Mouse (Mus musculus) intestine, embryonic 14.5 days (tissue): ENCODE results near the gene Sectm1a. TPM values are rescaled to one million over a fixed set of nuclear protein-coding genes. Genes with fewer than 3 reads are reported as not detected.
A peak's percentile ranks its signal among the peaks of the same experiment; 100 is the strongest.
"Not testable (repeated sequence)": the region's sequence is repeated elsewhere in the genome, so short reads cannot be mapped to it uniquely, and the experiment has no call there.

Source experiments
- ATAC-seq: fragments of 200-750 bp; cut with Nextera tagmentation; replicated peaks from 2 replicates; pipeline ENCODE4 v1.8.0; 2017; ENCODE audit warnings: low read depth, moderate number of reproducible peaks, moderate TSS enrichment, moderate library complexity; ENCODE audit not compliant: low FRiP score, low TSS enrichment
- DNase-seq: peaks from one replicate; pipeline ENCODE4 v3.0.0-alpha.2; 2018; ENCODE audit warnings: low spot score
- H3K27ac ChIP-seq: fragments of 300-500 bp; sonication (generic); 2 replicates; pipeline ENCODE4 v1.5.1; 2014; ENCODE audit warnings: low read depth, mild to moderate bottlenecking, control low read depth
- H3K27me3 ChIP-seq: fragments of 300-500 bp; sonication (generic); replicated peaks from 2 replicates; pipeline ENCODE4 v1.6.1; 2014; ENCODE audit warnings: low read length, control low read depth; ENCODE audit not compliant: control insufficient read depth, insufficient read depth
- H3K36me3 ChIP-seq: fragments of 300-500 bp; sonication (generic); 2 replicates; pipeline ENCODE4 v1.6.1; 2014; ENCODE audit warnings: low read length, control low read depth; ENCODE audit not compliant: control insufficient read depth, insufficient read depth
- H3K4me1 ChIP-seq: fragments of 300-500 bp; sonication (generic); replicated peaks from 2 replicates; pipeline ENCODE4 v1.6.1; 2014; ENCODE audit warnings: low read length, control low read depth, mixed read lengths; ENCODE audit not compliant: control insufficient read depth, insufficient read depth
- H3K4me2 ChIP-seq: fragments of 300-500 bp; sonication (generic); 2 replicates; pipeline ENCODE4 v1.6.1; 2014; ENCODE audit warnings: low read length
- H3K4me3 ChIP-seq: fragments of 300-500 bp; sonication (generic); 2 replicates; pipeline ENCODE4 v1.5.1; 2014; ENCODE audit warnings: low read depth, low read length, control low read depth, mixed read lengths
- H3K9ac ChIP-seq: fragments of 300-500 bp; sonication (generic); 2 replicates; pipeline ENCODE4 v1.6.1; 2014; ENCODE audit warnings: mild to moderate bottlenecking, low read length
- H3K9me3 ChIP-seq: fragments of 300-500 bp; sonication (generic); 2 replicates; pipeline ENCODE4 v1.6.1; 2016; ENCODE audit warnings: low read length, control low read depth; ENCODE audit not compliant: control insufficient read depth
- WGBS: fragments of 180-500 bp; shearing (Covaris S2); extraction: QIAGEN DNeasy Blood & Tissue Kit; methylation state at CpG from one replicate; pipeline ENCODE4 v1.1.7; 2014; 5-methylcytosine and 5-hydroxymethylcytosine counted together
- polyA plus RNA-seq: library from polyadenylated mRNA; unstranded; fragments of >200 nt; fragmentation: Nextera tagmentation; extraction: Ambion mirVana; gene quantifications from 2 replicates; pipeline ENCODE4 v1.2.1, GENCODE M21; 2014

Gene Sectm1a
- polyA plus RNA-seq, 1 experiment from 2014 or later = 1.8 TPM

DNA sequence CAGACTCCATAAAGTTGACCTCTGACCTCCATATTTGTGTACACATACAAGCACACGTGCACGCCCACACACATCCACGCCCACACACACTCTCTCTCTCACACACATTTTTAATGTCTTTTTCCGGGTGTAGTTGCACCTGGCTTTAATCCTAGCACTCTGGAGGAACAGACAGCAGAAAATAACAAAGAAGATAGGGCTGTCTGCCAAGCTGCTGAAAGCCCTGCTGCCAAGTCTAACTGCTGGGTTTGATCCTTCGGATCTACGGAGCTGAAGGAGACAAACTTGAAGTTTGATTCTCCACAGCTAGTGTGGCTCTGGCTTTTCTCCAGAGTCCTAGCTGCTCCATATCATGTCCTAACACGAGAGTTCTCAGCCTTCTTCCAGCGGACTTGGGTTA, 19.4 kb downstream of the Sectm1a start:
- WGBS = 50% methylated on average over 8 of the region's 8 CpGs
- no peak for ATAC-seq
- no peak overlapping the region for H3K4me3 ChIP-seq
- DNase-seq = no peak
- H3K36me3 ChIP-seq = no peaks in the 10 kb centered on the region
- no peak overlapping the region for H3K4me2 ChIP-seq
- H3K27me3 ChIP-seq = no peaks in the 10 kb centered on the region
- no peak overlapping the region for H3K9ac ChIP-seq
- no peaks in the 10 kb centered on the region for H3K9me3 ChIP-seq
- peaks cover 10% of the 10 kb centered on the region; the same call in 1 of the 2 replicates for H3K4me1 ChIP-seq
- H3K27ac ChIP-seq = peak overlapping the region; percentile 11; the same call in 1 of the 2 replicates

GRCm38 (mm10) chr11:121060401-121061067, 20.5 kb downstream of the Sectm1a start:
- DNase-seq, H3K4me2 ChIP-seq, ATAC-seq, H3K9ac ChIP-seq, H3K27me3 ChIP-seq, H3K27ac ChIP-seq, H3K9me3 ChIP-seq, H3K36me3 ChIP-seq, H3K4me3 ChIP-seq: not testable (repeated sequence)
- 97% methylated on average over 6 of the region's 6 CpGs for WGBS
- peaks cover 10% of the 10 kb centered on the region; the same call in 1 of the 2 replicates for H3K4me1 ChIP-seq

- 90% methylated on average over 4 of the region's 4 CpGs for WGBS
- H3K4me1 ChIP-seq = peaks cover 10% of the 10 kb centered on the region; the same call in 1 of the 2 replicates
- no peaks in the 10 kb centered on the region for H3K9me3 ChIP-seq
- H3K27me3 ChIP-seq = no peaks in the 10 kb centered on the region
- no peaks in the 10 kb centered on the region for H3K36me3 ChIP-seq
- ATAC-seq (no peak), DNase-seq (no peak)
- H3K4me3 ChIP-seq = no peak overlapping the region
- H3K9ac ChIP-seq = no peak overlapping the region
- H3K4me2 ChIP-seq = no peak overlapping the region
- no peak overlapping the region for H3K27ac ChIP-seq
These were observed 21.5 kb downstream of the Sectm1a start for GRCm38 (mm10) chr11:121059471-121059870.

GRCm38 (mm10) chr11:121058956-121059355, 22.1 kb downstream of the Sectm1a start:
- H3K4me3 ChIP-seq = no peak overlapping the region
- H3K4me2 ChIP-seq = no peak overlapping the region
- DNase-seq (no peak), ATAC-seq (no peak)
- no peak overlapping the region for H3K27ac ChIP-seq
- no peaks in the 10 kb centered on the region for H3K9me3 ChIP-seq
- WGBS = 87% methylated on average over 4 of the region's 4 CpGs
- H3K36me3 ChIP-seq = no peaks in the 10 kb centered on the region
- no peaks in the 10 kb centered on the region for H3K27me3 ChIP-seq
- H3K9ac ChIP-seq = no peak overlapping the region
- peaks cover 10% of the 10 kb centered on the region; the same call in 1 of the 2 replicates for H3K4me1 ChIP-seq

GRCm38 (mm10) chr11:121058122-121058521, 22.9 kb downstream of the Sectm1a start:
- H3K4me1 ChIP-seq = peaks cover 10% of the 10 kb centered on the region; the same call in 1 of the 2 replicates
- WGBS = 66% methylated on average over 5 of the region's 5 CpGs
- no peak overlapping the region for H3K4me3 ChIP-seq
- H3K9me3 ChIP-seq = no peaks in the 10 kb centered on the region
- H3K27me3 ChIP-seq = no peaks in the 10 kb centered on the region
- H3K36me3 ChIP-seq = no peaks in the 10 kb centered on the region
- H3K4me2 ChIP-seq = no peak overlapping the region
- DNase-seq = no peak
- H3K27ac ChIP-seq = no peak overlapping the region
- ATAC-seq = no peak
- H3K9ac ChIP-seq = no peak overlapping the region

- Histone ChIP-seq H3K4me2 (no peak overlapping the region), H3K4me3 (no peak overlapping the region), H3K4me1 (peaks cover 6% of the 10 kb centered on the region; the same call in 1 of the 2 replicates), H3K9me3 (no peaks in the 10 kb centered on the region), H3K27ac (peak overlapping the region; percentile 11; the same call in 1 of the 2 replicates), H3K27me3 (no peaks in the 10 kb centered on the region), H3K36me3 (no peaks in the 10 kb centered on the region), H3K9ac (no peak overlapping the region)
- 59% methylated on average over 7 of the region's 7 CpGs for WGBS
- DNase-seq (peak; percentile 60), ATAC-seq (0 out of 2 replicates have a peak, but pooled peaks have one; percentile 15)
These were observed 24.3 kb downstream of the Sectm1a start for GRCm38 (mm10) chr11:121056536-121057236.

- WGBS = 13% methylated on average over 8 of the region's 8 CpGs
- ATAC-seq (peak; percentile 60; the same call in 1 of the 2 replicates), DNase-seq (peak; percentile 95)
- Histone ChIP-seq H3K4me2 (no peak overlapping the region), H3K4me3 (no peak overlapping the region), H3K4me1 (no peaks in the 10 kb centered on the region; the same call in 1 of the 2 replicates), H3K36me3 (no peaks in the 10 kb centered on the region), H3K9ac (no peak overlapping the region), H3K27me3 (no peaks in the 10 kb centered on the region), H3K27ac (no peak overlapping the region), H3K9me3 (no peaks in the 10 kb centered on the region)
These were observed 27.5 kb downstream of the Sectm1a start for GRCm38 (mm10) chr11:121053536-121053935.

DNA sequence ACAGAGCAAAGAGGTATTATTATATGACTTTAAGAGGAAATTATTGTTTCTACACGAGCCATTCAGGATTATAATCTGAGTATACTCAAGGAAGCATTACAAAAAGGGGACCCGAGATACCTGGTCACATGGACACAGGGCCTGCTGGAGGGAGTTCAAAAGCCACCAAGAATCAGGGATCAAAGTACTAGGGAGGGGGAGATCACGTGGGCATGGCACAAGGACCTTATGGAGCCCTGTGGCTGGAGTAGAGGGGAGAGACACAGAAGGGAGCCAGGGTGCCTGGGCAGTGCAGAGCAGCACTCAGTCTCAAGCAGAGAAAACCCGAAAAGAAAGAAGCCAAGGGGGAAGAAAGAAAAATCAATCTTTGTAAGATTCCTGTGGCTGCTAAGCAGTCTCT, 28.6 kb downstream of the Sectm1a start:
- H3K36me3 ChIP-seq = no peaks in the 10 kb centered on the region
- no peaks in the 10 kb centered on the region; the same call in 1 of the 2 replicates for H3K4me1 ChIP-seq
- WGBS = 65% methylated on average over 4 of the region's 4 CpGs
- H3K9me3 ChIP-seq = no peaks in the 10 kb centered on the region
- H3K27ac ChIP-seq = no peak overlapping the region
- H3K27me3 ChIP-seq = no peaks in the 10 kb centered on the region
- no peak overlapping the region for H3K4me3 ChIP-seq
- H3K4me2 ChIP-seq = no peak overlapping the region
- no peak overlapping the region for H3K9ac ChIP-seq
- no peak for ATAC-seq
- no peak for DNase-seq
